ENCODE assay signal across 8 mouse cellular contexts in the genomic region with DNA sequence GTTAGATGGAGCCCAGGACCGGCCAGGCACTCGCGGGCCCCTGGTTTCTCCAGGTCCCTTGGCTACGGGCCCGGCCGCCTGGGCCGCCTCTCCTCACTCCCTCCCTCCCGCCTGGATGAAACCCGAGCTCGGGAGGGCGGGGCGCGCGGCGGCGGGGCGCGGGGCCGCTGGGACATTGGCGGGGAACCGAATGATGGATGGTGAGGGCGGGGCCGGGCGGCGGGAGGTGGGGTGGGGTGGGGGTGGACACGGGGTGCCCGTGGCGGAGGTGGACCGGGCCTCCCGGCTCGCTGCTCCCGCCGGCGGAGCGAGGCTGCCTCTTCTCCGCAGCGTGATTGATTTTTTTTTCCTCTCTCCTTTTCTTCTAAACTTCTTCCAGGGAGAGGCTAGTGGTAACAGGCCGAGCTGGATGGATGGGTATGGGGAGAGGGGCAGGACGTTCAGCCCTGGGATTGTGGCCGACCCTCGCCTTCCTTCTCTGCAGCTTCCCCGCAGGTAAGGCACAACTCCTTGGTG. TPM values are rescaled to one million over a fixed set of nuclear protein-coding genes. Genes with fewer than 3 reads are reported as not detected.
A peak's percentile ranks its signal among the peaks of the same experiment; 100 is the strongest.
DNase-seq lines count a peak whose midpoint lies in the region; ATAC-seq and TF ChIP-seq lines count a peak whose summit lies in the region.

No protein-coding gene starts in this region.

- peak overlapping the region; percentile 68 for H3K4me3 ChIP-seq in cerebellum, adult 2 months (replicated peaks; ENCODE audit: insufficient read depth, low read depth, low read length)
- peak overlapping the region; percentile 51 for H3K4me3 ChIP-seq in forebrain, postnatal 0 days (ENCODE audit: low read depth, low read length)
- H3K4me3 ChIP-seq in lung, embryonic 15.5 days: peak overlapping the region; percentile 80

- no peaks in the 10 kb centered on the region for H3K9me3 ChIP-seq in forebrain, postnatal 0 days (ENCODE audit: low read length)
- H3K9me3 ChIP-seq in lung, embryonic 15.5 days: no peaks in the 10 kb centered on the region

- peaks cover 3% of the 10 kb centered on the region; the same call in 1 of the 2 replicates for H3K4me1 ChIP-seq in cerebellum, adult 2 months (ENCODE audit: control insufficient read depth, insufficient read depth, low read length)
- H3K4me1 ChIP-seq in forebrain, postnatal 0 days (ENCODE audit: insufficient read depth): peaks cover 27% of the 10 kb centered on the region
- peaks cover 42% of the 10 kb centered on the region for H3K4me1 ChIP-seq in lung, embryonic 15.5 days

- intact Hi-C loops in heart, postnatal 14 days (cut with DNase I): no loop called here

- no peaks in the 10 kb centered on the region for H3K27me3 ChIP-seq in cerebellum, adult 2 months (ENCODE audit: control insufficient read depth, insufficient read depth, low read length)
- H3K27me3 ChIP-seq in forebrain, postnatal 0 days (ENCODE audit: insufficient read depth, low read length): no peaks in the 10 kb centered on the region
- H3K27me3 ChIP-seq in lung, embryonic 15.5 days: no peaks in the 10 kb centered on the region

- peak; percentile 58 for ATAC-seq in forebrain, postnatal 0 days
- peak; percentile 86 for ATAC-seq in lung, embryonic 15.5 days (ENCODE audit: borderline replicate concordance, extremely low read depth, low FRiP score, low TSS enrichment)
- no peak; the same call in 1 of the 2 replicates for ATAC-seq in megakaryocyte-erythroid progenitor cell, adult 5-6 weeks (replicated peaks; ENCODE audit: low FRiP score, low TSS enrichment, poor library complexity, severe bottlenecking)

- WGBS in cerebellum, adult 2 months: under 1% methylated on average over 42 of the region's 42 CpGs
- WGBS in forebrain, postnatal 0 days: under 1% methylated on average over 27 of the region's 42 CpGs
- 0% methylated on average over 42 of the region's 42 CpGs for WGBS in lung, embryonic 15.5 days

- TF ChIP-seq POLR2A in cerebellum, adult 2 months (IDR thresholded peaks at IDR 0.05; ENCODE audit: borderline replicate concordance, insufficient read depth, low read length): no peak

- no peaks in the 10 kb centered on the region for H3K36me3 ChIP-seq in forebrain, postnatal 0 days (ENCODE audit: insufficient read depth)
- H3K36me3 ChIP-seq in lung, embryonic 15.5 days: no peaks in the 10 kb centered on the region

- peak overlapping the region; percentile 93 for H3K4me2 ChIP-seq in forebrain, postnatal 0 days (ENCODE audit: low read depth)
- H3K4me2 ChIP-seq in lung, embryonic 15.5 days: peak overlapping the region; percentile 76

- H3K9ac ChIP-seq in forebrain, postnatal 0 days: peak overlapping the region; percentile 65
- H3K9ac ChIP-seq in lung, embryonic 15.5 days: peak overlapping the region; percentile 76

- DNase-seq in MN1 (ENCODE audit: low spot score): peak; percentile 31
- DNase-seq in cerebellum, adult 2 months: peak; percentile 80 to 82
- peak; percentile 70 for DNase-seq in forebrain, postnatal 0 days
- peak; percentile 95 for DNase-seq in heart, postnatal 14 days
- peak; percentile 61 to 81 for DNase-seq in layer of hippocampus, adult 18-20 months (ENCODE audit: low spot score in 2 of 2)
- peak; percentile 80 for DNase-seq in retina, embryonic 14.5 days (ENCODE audit: low spot score)

- H3K27ac ChIP-seq in cerebellum, adult 2 months (ENCODE audit: insufficient read depth, low read length): peak overlapping the region; percentile 9; the same call in 1 of the 2 replicates
- peak overlapping the region; percentile 83 for H3K27ac ChIP-seq in forebrain, postnatal 0 days (ENCODE audit: low read depth, low read length)
- peak overlapping the region; percentile 95 for H3K27ac ChIP-seq in lung, embryonic 15.5 days

- TF ChIP-seq CTCF in cerebellum, adult 2 months (IDR thresholded peaks at IDR 0.05; ENCODE audit: borderline replicate concordance, insufficient read depth, low read depth, low read length): no peak
- no peak for TF ChIP-seq CTCF in forebrain, postnatal 0 days (IDR thresholded peaks at IDR 0.05; ENCODE audit: low read depth)

RNA-seq across cellular contexts. Expression of a gene that starts 15.8 kb away (rescaled TPM):
- 33.5 and 33.6 TPM in 2 replicates for polyA plus RNA-seq in cerebellum, adult 2 months (2012; rRNA removed)
- total RNA-seq in forebrain, postnatal 0 days (2014; rRNA removed): 72.2 and 96.4 TPM in 2 replicates
- 34.1 and 39.9 TPM in 2 replicates for polyA plus RNA-seq in forebrain, postnatal 0 days (2015; fragmentation: Nextera tagmentation; extraction: Ambion mirVana)
- total RNA-seq in heart, postnatal 14 days (2021): 10 to 100 TPM; 63.3 to 76.9 TPM
- total RNA-seq in layer of hippocampus, adult 18-20 months (2021): 10 to 100 TPM; 49.3 to 56.0 TPM
- 11.7 and 12.9 TPM in 2 replicates for polyA plus RNA-seq in lung, embryonic 15.5 days (2015; fragmentation: Nextera tagmentation; extraction: Ambion mirVana)
- total RNA-seq in megakaryocyte-erythroid progenitor cell, adult 5-6 weeks (2014; fragmentation: Nextera tagmentation): not detected in 2 replicates
- total RNA-seq in megakaryocyte-erythroid progenitor cell, adult 5-6 weeks (2017): not detected in 2 replicates

Comparison
In these comparisons a context has a peak if more than half of its experiments do, and no peak if none do; other contexts are left out.
1. DNase-seq: peak in every context shown above with its lines; median percentile 95 in heart, postnatal 14 days; 81 in cerebellum, adult 2 months; 80 in retina, embryonic 14.5 days; 71 in layer of hippocampus, adult 18-20 months; 70 in forebrain, postnatal 0 days; 31 in MN1.
2. H3K27ac ChIP-seq: peak in every context shown above with its lines; median percentile 95 in lung, embryonic 15.5 days; 83 in forebrain, postnatal 0 days; 9 in cerebellum, adult 2 months.
3. RNA of a gene that starts 15.8 kb away (total RNA-seq): 72.2 to 96.4 TPM in forebrain, postnatal 0 days, 63.3 to 76.9 TPM in heart, postnatal 14 days and 49.3 to 56.0 TPM in layer of hippocampus, adult 18-20 months; not detected in megakaryocyte-erythroid progenitor cell, adult 5-6 weeks; every median in the first group is over 10 times any median in the second.
4. Peak in every context shown above with its lines, with median percentiles within 50 percentile points of each other: H3K4me3 ChIP-seq.